ENCODE assay signal across 11 mouse cellular contexts in genomic region chr13:43191290-43191689, GRCm38 (mm10). TPM values are rescaled to one million over a fixed set of nuclear protein-coding genes. Genes with fewer than 3 reads are reported as not detected.
DNase-seq lines count a peak whose midpoint lies in the region; ATAC-seq and TF ChIP-seq lines count a peak whose summit lies in the region.
"Had no signal": no experiment of that assay in that cellular context is flagged by ENCODE, and none has a peak within 500 bp of the region (broad histone marks: within the 10 kb centered on the region; RNA-seq: fewer than 3 reads in every experiment).

No protein-coding gene starts in this region.

- peaks cover 12% of the 10 kb centered on the region; the same call in 1 of the 2 replicates for H3K4me1 ChIP-seq in intestine, embryonic 14.5 days (replicated peaks; ENCODE audit: control insufficient read depth, insufficient read depth, low read length)
- peaks cover 8% of the 10 kb centered on the region; the same call in 1 of the 2 replicates for H3K4me1 ChIP-seq in intestine, embryonic 15.5 days (replicated peaks)
- H3K4me1 ChIP-seq in midbrain, embryonic 13.5 days (replicated peaks), result peaks cover 4% of the 10 kb centered on the region
- peaks cover 13% of the 10 kb centered on the region for H3K4me1 ChIP-seq in midbrain, embryonic 10.5 days
- no peaks in the 10 kb centered on the region for H3K4me1 ChIP-seq in intestine, postnatal 0 days (replicated peaks; ENCODE audit: control insufficient read depth, insufficient read depth, low read length)
- H3K4me1 ChIP-seq in stomach, embryonic 14.5 days (ENCODE audit: control insufficient read depth, insufficient read depth, low read length), result peaks cover 22% of the 10 kb centered on the region; the same call in 1 of the 2 replicates

- no peak for ATAC-seq in intestine, embryonic 14.5 days (replicated peaks; ENCODE audit: low FRiP score, low TSS enrichment, low read depth)
- ATAC-seq in intestine, embryonic 15.5 days, result no peak
- ATAC-seq in midbrain, embryonic 13.5 days, result no peak
- no peak for ATAC-seq in intestine, postnatal 0 days
- no peak for ATAC-seq in stomach, embryonic 14.5 days (ENCODE audit: insufficient number of reproducible peaks, insufficient read depth, low FRiP score, low read depth)

- H3K9ac ChIP-seq in intestine, embryonic 14.5 days (ENCODE audit: low read length), result no peak overlapping the region
- no peak overlapping the region for H3K9ac ChIP-seq in intestine, embryonic 15.5 days
- H3K9ac ChIP-seq in midbrain, embryonic 13.5 days (replicated peaks), result no peak overlapping the region
- H3K9ac ChIP-seq in intestine, postnatal 0 days (ENCODE audit: low read depth, low read length), result no peak overlapping the region
- no peak overlapping the region for H3K9ac ChIP-seq in stomach, embryonic 14.5 days (replicated peaks; ENCODE audit: low read depth, low read length)

- 14% methylated on average over 2 of the region's 2 CpGs for WGBS in intestine, embryonic 14.5 days
- 4% methylated on average over 1 of the region's 2 CpGs for WGBS in intestine, embryonic 15.5 days
- WGBS in midbrain, embryonic 13.5 days, result 26% methylated on average over 2 of the region's 2 CpGs
- 29% methylated on average over 2 of the region's 2 CpGs for WGBS in midbrain, embryonic 10.5 days
- 8% methylated on average over 2 of the region's 2 CpGs for WGBS in intestine, postnatal 0 days
- WGBS in stomach, embryonic 14.5 days, result 11% methylated on average over 2 of the region's 2 CpGs

- H3K9me3 ChIP-seq in intestine, embryonic 14.5 days (ENCODE audit: control insufficient read depth, low read length), result no peaks in the 10 kb centered on the region; the same call in 1 of the 2 replicates
- H3K9me3 ChIP-seq in intestine, embryonic 15.5 days, result no peaks in the 10 kb centered on the region
- no peaks in the 10 kb centered on the region for H3K9me3 ChIP-seq in midbrain, embryonic 13.5 days
- H3K9me3 ChIP-seq in midbrain, embryonic 10.5 days (replicated peaks), result no peaks in the 10 kb centered on the region
- H3K9me3 ChIP-seq in intestine, postnatal 0 days (ENCODE audit: control insufficient read depth), result no peaks in the 10 kb centered on the region
- no peaks in the 10 kb centered on the region for H3K9me3 ChIP-seq in stomach, embryonic 14.5 days (ENCODE audit: control insufficient read depth, low read depth, low read length)

- H3K27me3 ChIP-seq in intestine, embryonic 14.5 days (replicated peaks; ENCODE audit: control insufficient read depth, insufficient read depth, low read length), result no peaks in the 10 kb centered on the region
- H3K27me3 ChIP-seq in intestine, embryonic 15.5 days (replicated peaks), result no peaks in the 10 kb centered on the region
- no peaks in the 10 kb centered on the region for H3K27me3 ChIP-seq in midbrain, embryonic 13.5 days
- H3K27me3 ChIP-seq in midbrain, embryonic 10.5 days (ENCODE audit: low read depth, poor library complexity, severe bottlenecking), result peaks cover 6% of the 10 kb centered on the region
- H3K27me3 ChIP-seq in intestine, postnatal 0 days (replicated peaks; ENCODE audit: control insufficient read depth, insufficient read depth, low read length), result no peaks in the 10 kb centered on the region
- H3K27me3 ChIP-seq in stomach, embryonic 14.5 days (ENCODE audit: control insufficient read depth, insufficient read depth, low read length), result no peaks in the 10 kb centered on the region

- no peak overlapping the region for H3K27ac ChIP-seq in intestine, embryonic 14.5 days (ENCODE audit: low read depth)
- no peak overlapping the region for H3K27ac ChIP-seq in intestine, embryonic 15.5 days
- H3K27ac ChIP-seq in midbrain, embryonic 13.5 days, result no peak overlapping the region
- H3K27ac ChIP-seq in midbrain, embryonic 10.5 days (replicated peaks), result no peak overlapping the region
- H3K27ac ChIP-seq in intestine, postnatal 0 days (ENCODE audit: low read depth, low read length), result no peak overlapping the region
- H3K27ac ChIP-seq in stomach, embryonic 14.5 days (ENCODE audit: low read length), result no peak overlapping the region

- DNase-seq in intestine, embryonic 14.5 days (ENCODE audit: low spot score), result no peak
- DNase-seq in midbrain, embryonic 10.5 days (ENCODE audit: low spot score), result no peak
- DNase-seq in layer of hippocampus, adult 8-10 months (ENCODE audit: low spot score in 2 of 2), result no peak
- DNase-seq: cerebellum, postnatal 36 days; gastrocnemius, postnatal 36 days; spleen, adult 18-20 months; thymus, postnatal 36 days had no signal

- peak overlapping the region; percentile 45 for H3K4me2 ChIP-seq in intestine, embryonic 14.5 days (ENCODE audit: low read length)
- H3K4me2 ChIP-seq in intestine, embryonic 15.5 days (replicated peaks), result no peak overlapping the region
- peak overlapping the region; percentile 30; the same call in 1 of the 2 replicates for H3K4me2 ChIP-seq in midbrain, embryonic 13.5 days (replicated peaks)
- H3K4me2 ChIP-seq in intestine, postnatal 0 days (replicated peaks; ENCODE audit: low read depth), result peak overlapping the region; percentile 35
- peak overlapping the region; percentile 31; the same call in 1 of the 2 replicates for H3K4me2 ChIP-seq in stomach, embryonic 14.5 days (replicated peaks; ENCODE audit: low read depth, low read length)

- TF ChIP-seq CTCF in intestine, postnatal 0 days (IDR thresholded peaks at IDR 0.05; ENCODE audit: low read depth), result no peak

- H3K36me3 ChIP-seq in intestine, embryonic 14.5 days (ENCODE audit: control insufficient read depth, insufficient read depth, low read length), result no peaks in the 10 kb centered on the region
- no peaks in the 10 kb centered on the region for H3K36me3 ChIP-seq in intestine, embryonic 15.5 days
- H3K36me3 ChIP-seq in midbrain, embryonic 13.5 days, result no peaks in the 10 kb centered on the region
- no peaks in the 10 kb centered on the region for H3K36me3 ChIP-seq in midbrain, embryonic 10.5 days
- H3K36me3 ChIP-seq in intestine, postnatal 0 days (ENCODE audit: control insufficient read depth, insufficient read depth), result no peaks in the 10 kb centered on the region
- no peaks in the 10 kb centered on the region for H3K36me3 ChIP-seq in stomach, embryonic 14.5 days (ENCODE audit: control insufficient read depth, insufficient read depth, low read length)

- no peak overlapping the region for H3K4me3 ChIP-seq in intestine, embryonic 14.5 days (ENCODE audit: low read depth, low read length)
- no peak overlapping the region for H3K4me3 ChIP-seq in intestine, embryonic 15.5 days (replicated peaks)
- H3K4me3 ChIP-seq in midbrain, embryonic 13.5 days (replicated peaks), result no peak overlapping the region
- no peak overlapping the region for H3K4me3 ChIP-seq in midbrain, embryonic 10.5 days
- no peak overlapping the region for H3K4me3 ChIP-seq in intestine, postnatal 0 days (ENCODE audit: low read depth, low read length)
- H3K4me3 ChIP-seq in stomach, embryonic 14.5 days (ENCODE audit: low read depth, low read length), result no peak overlapping the region

RNA-seq across cellular contexts. Expression of gene Tbc1d7, which starts 20.0 kb away (rescaled TPM):
- polyA plus RNA-seq in intestine, embryonic 14.5 days (2014; fragmentation: Nextera tagmentation; extraction: Ambion mirVana), result 45.0 and 45.6 TPM in 2 replicates
- 33.4 and 34.2 TPM in 2 replicates for polyA plus RNA-seq in intestine, embryonic 15.5 days (2015; fragmentation: Nextera tagmentation; extraction: Ambion mirVana)
- 87.6 and 101 TPM in 2 replicates for polyA plus RNA-seq in midbrain, embryonic 13.5 days (2015; fragmentation: Nextera tagmentation; extraction: Ambion mirVana)
- 66.6 and 68.3 TPM in 2 replicates for polyA plus RNA-seq in midbrain, embryonic 10.5 days (2016; fragmentation: Nextera tagmentation; extraction: Ambion mirVana)
- 22.0 and 24.1 TPM in 2 replicates for polyA plus RNA-seq in intestine, postnatal 0 days (2015; fragmentation: Nextera tagmentation; extraction: Ambion mirVana)
- polyA plus RNA-seq in stomach, embryonic 14.5 days (2014; fragmentation: Nextera tagmentation; extraction: Ambion mirVana), result 47.8 and 51.6 TPM in 2 replicates
- total RNA-seq in layer of hippocampus, adult 8-10 months (2022), result 10 to 100 TPM; 25.9 to 30.3 (median 27.8) TPM
